Mouse (Mus musculus): ENCODE data around the gene Enoph1. TPM values are rescaled to one million over a fixed set of nuclear protein-coding genes. Genes with fewer than 3 reads are reported as not detected.

Enoph1 gene
- polyA plus RNA-seq, 1 experiment from 2014 or later: 57.6 TPM

DNA sequence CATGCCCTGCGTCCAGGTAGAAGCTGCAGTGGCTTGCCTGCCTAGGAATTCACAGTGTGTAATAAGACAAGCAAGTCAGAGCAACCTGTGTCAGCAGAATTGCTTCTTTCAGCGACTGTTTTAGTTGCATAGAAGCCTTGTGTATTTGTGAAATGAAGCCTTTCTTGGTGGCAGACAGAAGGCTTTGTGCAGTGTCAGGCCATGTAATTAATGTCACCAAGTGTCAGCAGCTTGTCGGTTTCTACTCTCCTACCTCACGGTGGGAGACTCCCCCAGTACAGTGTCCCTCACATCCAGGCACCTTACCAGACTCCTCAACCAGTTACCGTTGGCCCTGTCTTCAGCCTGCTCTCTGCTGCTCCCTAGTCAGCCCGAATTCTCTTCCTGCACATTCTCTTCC, 19.5 kb downstream of the Enoph1 start:
- Histone ChIP-seq H3K4me2 (replicated peaks) (no peak overlapping the region), H3K4me1 (peaks cover 38% of the 10 kb centered on the region), H3K9ac (replicated peaks) (no peak overlapping the region; the same call in 1 of the 2 replicates), H3K36me3 (peaks cover 42% of the 10 kb centered on the region), H3K27ac (replicated peaks) (peak overlapping the region; percentile 51), H3K9me3 (no peaks in the 10 kb centered on the region), H3K4me3 (no peak overlapping the region), H3K27me3 (no peaks in the 10 kb centered on the region)
- WGBS: 28% methylated on average over 6 of the region's 6 CpGs
- 0 out of 2 replicates have a peak, but pooled peaks have one; percentile 4 for ATAC-seq (replicated peaks)

DNA sequence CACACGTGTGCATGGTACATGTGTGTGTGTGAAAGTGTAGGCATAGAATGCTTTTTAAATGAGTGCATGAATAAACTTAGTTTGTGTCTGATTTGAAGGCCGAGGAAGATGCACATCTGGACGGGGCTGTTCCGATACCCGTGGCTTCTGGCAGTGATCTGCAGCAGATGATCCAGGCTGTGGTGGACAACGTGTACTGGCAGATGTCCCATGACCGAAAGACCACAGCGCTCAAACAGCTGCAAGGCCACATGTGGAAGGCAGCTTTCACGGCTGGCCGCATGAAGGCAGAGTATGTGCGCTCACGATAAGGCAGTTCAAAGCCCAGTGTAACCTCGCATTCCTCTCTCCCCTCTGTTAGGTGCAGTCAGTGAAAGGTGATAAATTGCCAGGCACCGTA, 21.1 kb downstream of the Enoph1 start:
- 95% methylated on average over 14 of the region's 14 CpGs for WGBS
- ATAC-seq (replicated peaks): no peak
- peaks cover 44% of the 10 kb centered on the region for H3K36me3 ChIP-seq

DNA sequence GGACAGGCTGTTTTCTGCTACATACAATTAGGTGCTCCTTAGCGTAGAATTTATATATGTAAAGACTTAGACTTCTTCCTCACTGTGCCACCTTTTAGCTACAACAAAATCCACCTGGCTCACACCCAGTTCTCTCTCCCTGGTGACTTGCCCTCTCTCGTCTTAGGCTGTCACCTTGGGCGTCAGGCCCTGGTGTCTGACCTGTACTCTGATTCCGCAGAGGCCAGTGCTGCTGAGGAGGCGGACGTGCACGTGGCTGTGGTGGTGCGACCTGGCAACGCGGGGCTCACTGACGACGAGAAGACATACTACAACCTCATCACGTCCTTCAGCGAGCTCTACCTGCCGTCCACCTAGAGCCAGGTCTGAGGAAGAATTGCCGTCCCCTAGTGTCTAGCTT, 27.8 kb downstream of the Enoph1 start:
- Histone ChIP-seq H3K9me3 (no peaks in the 10 kb centered on the region), H3K27ac (replicated peaks) (no peak overlapping the region), H3K36me3 (peaks cover 31% of the 10 kb centered on the region), H3K4me1 (peaks cover 6% of the 10 kb centered on the region), H3K27me3 (no peaks in the 10 kb centered on the region), H3K9ac (replicated peaks) (no peak overlapping the region), H3K4me2 (replicated peaks) (no peak overlapping the region), H3K4me3 (no peak overlapping the region)
- ATAC-seq (replicated peaks): no peak
- 90% methylated on average over 16 of the region's 16 CpGs for WGBS

More for the DNA sequence above, 21.1 kb downstream of the Enoph1 start:
- Histone ChIP-seq H3K9ac (replicated peaks) (no peak overlapping the region), H3K9me3 (no peaks in the 10 kb centered on the region), H3K27ac (replicated peaks) (no peak overlapping the region), H3K4me3 (no peak overlapping the region), H3K4me2 (replicated peaks) (no peak overlapping the region), H3K4me1 (peaks cover 27% of the 10 kb centered on the region), H3K27me3 (no peaks in the 10 kb centered on the region)

DNA sequence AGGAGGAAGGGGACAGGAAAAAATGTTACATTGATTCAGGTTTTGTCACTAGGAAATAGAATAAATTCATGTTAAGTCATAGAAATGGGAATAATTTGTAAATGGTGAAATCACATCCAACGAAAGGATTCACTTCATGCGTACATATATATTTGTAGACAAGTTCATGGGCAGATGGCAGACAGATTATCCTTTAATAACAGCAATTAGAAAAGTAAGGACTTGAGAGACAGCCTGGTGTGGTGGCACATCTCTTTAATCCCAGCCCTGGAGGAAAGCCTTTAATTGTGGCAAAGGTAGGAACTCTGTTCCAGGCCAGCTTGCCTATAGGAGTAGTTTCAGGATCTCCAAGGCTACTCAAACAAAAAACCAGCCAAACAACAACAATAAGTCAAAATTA, 29.7 kb downstream of the Enoph1 start:
- no peak overlapping the region for H3K4me2 ChIP-seq (replicated peaks)
- H3K4me1 ChIP-seq: peaks cover 6% of the 10 kb centered on the region
- H3K27me3 ChIP-seq: no peaks in the 10 kb centered on the region
- H3K9me3 ChIP-seq: no peaks in the 10 kb centered on the region
- ATAC-seq (replicated peaks): no peak
- 87% methylated on average over 2 of the region's 2 CpGs for WGBS
- no peak overlapping the region for H3K27ac ChIP-seq (replicated peaks)
- H3K36me3 ChIP-seq: peaks cover 13% of the 10 kb centered on the region; the same call in 1 of the 2 replicates
- H3K4me3 ChIP-seq: no peak overlapping the region
- H3K9ac ChIP-seq (replicated peaks): no peak overlapping the region

DNA sequence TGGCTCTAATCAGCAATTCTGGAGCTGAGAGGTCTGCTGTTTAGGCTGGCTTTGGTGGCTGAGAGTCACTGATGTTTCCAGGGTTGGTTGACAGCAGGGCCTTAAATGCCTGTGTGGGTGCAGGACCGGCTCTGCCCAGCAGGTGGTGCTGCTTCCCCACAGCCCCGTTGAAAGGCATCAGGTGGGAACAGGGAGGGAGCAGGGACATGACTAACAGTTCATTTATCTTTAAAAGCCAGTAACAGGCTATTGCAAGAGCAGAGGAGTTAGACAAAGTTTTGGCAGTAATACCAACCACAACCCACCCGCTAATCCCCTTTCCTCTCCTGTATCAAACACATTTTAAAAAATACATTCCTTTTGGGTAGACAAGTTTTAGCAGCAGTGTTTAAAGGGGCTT, 30.5 kb downstream of the Enoph1 start:
- H3K9me3 ChIP-seq: no peaks in the 10 kb centered on the region
- H3K9ac ChIP-seq (replicated peaks): no peak overlapping the region
- peaks cover 13% of the 10 kb centered on the region; the same call in 1 of the 2 replicates for H3K36me3 ChIP-seq
- H3K27ac ChIP-seq (replicated peaks): no peak overlapping the region
- WGBS: 27% methylated on average over 3 of the region's 3 CpGs
- H3K4me2 ChIP-seq (replicated peaks): no peak overlapping the region
- H3K4me1 ChIP-seq: peaks cover 6% of the 10 kb centered on the region
- peak; percentile 57 for ATAC-seq (replicated peaks)
- no peak overlapping the region for H3K4me3 ChIP-seq
- no peaks in the 10 kb centered on the region for H3K27me3 ChIP-seq

DNA sequence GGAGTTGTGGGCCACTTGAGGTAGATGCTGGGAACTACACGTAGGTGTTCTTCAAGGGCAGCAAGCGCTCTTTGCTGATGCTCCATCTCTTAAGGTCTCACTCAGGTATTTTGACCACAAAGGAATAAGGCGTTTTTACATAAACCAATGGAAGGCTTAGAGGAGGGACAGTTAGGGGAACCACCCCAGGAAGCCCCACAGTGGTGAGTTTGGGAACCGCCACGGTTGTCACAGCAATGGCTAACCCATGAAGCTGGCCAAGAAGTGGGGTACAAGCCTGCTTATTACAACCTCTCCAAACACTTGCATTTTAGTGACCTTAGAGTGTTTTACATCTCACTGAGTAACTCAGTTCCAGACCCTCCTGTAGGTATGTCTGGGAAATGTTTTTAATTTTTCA, 31.8 kb downstream of the Enoph1 start:
- H3K9ac ChIP-seq (replicated peaks): no peak overlapping the region
- peaks cover 6% of the 10 kb centered on the region for H3K4me1 ChIP-seq
- no peaks in the 10 kb centered on the region for H3K27me3 ChIP-seq
- H3K27ac ChIP-seq (replicated peaks): no peak overlapping the region
- peaks cover 13% of the 10 kb centered on the region; the same call in 1 of the 2 replicates for H3K36me3 ChIP-seq
- no peak overlapping the region for H3K4me2 ChIP-seq (replicated peaks)
- no peak overlapping the region for H3K4me3 ChIP-seq
- WGBS: 93% methylated on average over 5 of the region's 5 CpGs
- no peaks in the 10 kb centered on the region for H3K9me3 ChIP-seq
- ATAC-seq (replicated peaks): no peak

DNA sequence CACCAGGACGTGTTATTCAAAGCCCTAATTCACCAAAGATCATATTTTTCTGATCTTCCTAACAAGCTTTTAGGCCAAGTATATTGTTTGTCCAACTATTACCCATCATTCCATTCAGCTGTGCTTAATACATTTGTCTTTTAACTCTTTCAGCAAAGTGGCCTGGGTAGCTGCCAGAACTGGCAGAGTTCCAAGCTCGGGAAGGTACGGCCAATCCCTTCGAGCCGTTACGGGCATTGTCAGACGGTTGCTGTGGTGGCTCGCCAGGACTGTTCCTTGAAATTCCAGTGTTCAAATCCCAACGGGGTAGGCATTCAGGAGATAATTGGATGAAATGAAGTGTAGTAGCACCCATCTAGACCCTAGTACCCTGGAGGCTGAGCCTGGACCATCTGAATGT, 32.8 kb downstream of the Enoph1 start:
- H3K9me3 ChIP-seq: no peaks in the 10 kb centered on the region
- no peak for ATAC-seq (replicated peaks)
- H3K4me1 ChIP-seq: peaks cover 6% of the 10 kb centered on the region
- no peak overlapping the region for H3K4me3 ChIP-seq
- H3K27me3 ChIP-seq: no peaks in the 10 kb centered on the region
- H3K27ac ChIP-seq (replicated peaks): no peak overlapping the region
- 25% methylated on average over 9 of the region's 9 CpGs for WGBS
- H3K9ac ChIP-seq (replicated peaks): no peak overlapping the region
- H3K4me2 ChIP-seq (replicated peaks): no peak overlapping the region
- peaks cover 8% of the 10 kb centered on the region; the same call in 1 of the 2 replicates for H3K36me3 ChIP-seq

DNA sequence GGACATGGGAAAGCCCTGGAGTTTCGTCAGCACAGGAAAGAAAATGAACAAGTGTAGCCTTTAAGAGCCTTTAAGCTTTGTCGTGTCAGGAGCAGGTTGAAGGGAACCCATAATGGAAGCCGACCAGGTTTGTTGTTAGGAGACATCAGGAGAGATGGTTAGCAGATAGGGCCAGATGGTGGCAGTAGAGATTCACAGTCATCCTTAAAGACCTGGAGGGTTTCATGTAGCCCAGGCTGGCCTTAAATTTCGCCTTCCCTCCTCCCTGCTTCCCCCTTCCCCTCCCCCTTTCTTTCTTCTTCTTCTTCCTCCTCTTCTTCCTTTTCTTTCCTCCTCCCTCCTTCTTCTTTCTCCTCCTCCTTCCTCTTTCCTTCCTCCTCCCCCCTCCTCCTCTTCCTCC, 34.8 kb downstream of the Enoph1 start:
- no peak for ATAC-seq (replicated peaks)
- no peak overlapping the region for H3K4me2 ChIP-seq (replicated peaks)
- no peaks in the 10 kb centered on the region for H3K27me3 ChIP-seq
- H3K36me3 ChIP-seq: no peaks in the 10 kb centered on the region
- no peak overlapping the region for H3K4me3 ChIP-seq
- WGBS: 61% methylated on average over 4 of the region's 4 CpGs
- H3K27ac ChIP-seq (replicated peaks): no peak overlapping the region
- peaks cover 14% of the 10 kb centered on the region for H3K4me1 ChIP-seq
- no peaks in the 10 kb centered on the region for H3K9me3 ChIP-seq
- no peak overlapping the region for H3K9ac ChIP-seq (replicated peaks)

DNA sequence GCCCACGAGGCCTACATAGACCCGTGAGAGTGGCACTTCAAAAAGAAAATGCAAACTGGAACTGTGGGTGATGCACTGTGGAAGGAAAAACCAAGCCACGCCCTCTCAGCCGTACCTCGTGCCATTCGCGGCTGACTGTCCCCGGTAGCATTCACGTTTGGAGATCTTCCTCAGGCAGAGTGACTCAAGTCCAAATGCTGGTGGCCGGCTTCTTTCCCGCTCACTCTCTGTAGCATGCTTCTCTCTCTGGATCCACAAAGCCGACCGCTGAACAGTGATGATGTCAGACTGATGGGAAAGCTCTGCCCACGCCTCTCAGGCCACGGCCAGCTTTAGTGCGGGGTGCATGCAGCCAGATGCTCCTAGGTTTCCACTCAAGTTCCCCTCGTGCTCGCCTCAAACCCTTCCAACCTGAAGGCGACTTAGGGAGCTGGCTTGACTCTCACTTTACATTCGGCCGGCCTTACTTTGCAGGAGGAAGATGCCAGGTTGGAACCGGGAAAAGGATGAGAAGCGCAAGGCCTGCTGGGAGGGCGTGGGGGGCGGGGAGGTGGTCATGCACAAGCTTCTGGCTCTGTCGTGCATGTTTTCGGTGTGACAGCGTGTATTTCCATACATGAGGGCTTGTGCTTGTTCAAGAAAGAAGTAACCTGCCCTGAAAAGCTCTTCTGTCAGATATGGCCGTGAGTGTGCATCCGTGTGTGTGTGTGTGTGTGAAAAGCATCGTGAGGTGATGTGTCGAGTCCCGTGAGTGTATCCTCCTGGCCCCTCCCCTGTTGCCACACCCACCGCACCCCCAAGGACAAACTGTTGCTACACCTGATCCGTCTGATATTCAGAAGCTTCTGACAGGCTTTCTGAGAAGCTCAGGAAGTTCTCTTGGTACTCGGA, 39.5 kb downstream of the Enoph1 start:
- Histone ChIP-seq H3K36me3 (no peaks in the 10 kb centered on the region), H3K4me1 (peaks cover 19% of the 10 kb centered on the region), H3K4me3 (peak overlapping the region; percentile 20), H3K9me3 (no peaks in the 10 kb centered on the region), H3K9ac (replicated peaks) (peak overlapping the region; percentile 24; the same call in 1 of the 2 replicates), H3K27ac (replicated peaks) (no peak overlapping the region), H3K27me3 (no peaks in the 10 kb centered on the region), H3K4me2 (replicated peaks) (peak overlapping the region; percentile 40)
- 34% methylated on average over 36 of the region's 36 CpGs for WGBS
- ATAC-seq (replicated peaks): peak; percentile 24; the same call in 1 of the 2 replicates

DNA sequence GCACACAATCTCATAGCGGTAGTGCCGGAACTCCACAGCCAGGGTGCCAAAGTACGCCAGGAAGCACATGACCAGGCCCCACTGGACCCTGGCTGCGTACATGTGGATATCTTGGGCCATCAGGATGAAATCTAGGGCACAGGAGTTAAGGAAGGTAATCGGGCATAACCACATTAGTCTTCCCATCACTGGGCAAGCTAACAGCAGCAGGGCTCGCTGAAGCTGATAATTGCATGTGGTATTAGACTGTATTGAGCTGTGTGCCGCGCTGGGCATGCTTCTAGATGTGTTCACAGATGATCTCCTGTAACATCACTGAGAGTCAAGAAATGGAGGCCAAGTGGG, 40.1 kb downstream of the Enoph1 start:
- no peak for ATAC-seq (replicated peaks)
- H3K4me1 ChIP-seq: peaks cover 24% of the 10 kb centered on the region
- WGBS: 74% methylated on average over 8 of the region's 8 CpGs
- no peaks in the 10 kb centered on the region for H3K9me3 ChIP-seq
- no peak overlapping the region for H3K9ac ChIP-seq (replicated peaks)
- H3K27ac ChIP-seq (replicated peaks): no peak overlapping the region
- H3K4me2 ChIP-seq (replicated peaks): peak overlapping the region; percentile 40; the same call in 1 of the 2 replicates
- H3K36me3 ChIP-seq: no peaks in the 10 kb centered on the region
- no peaks in the 10 kb centered on the region for H3K27me3 ChIP-seq
- no peak overlapping the region for H3K4me3 ChIP-seq

DNA sequence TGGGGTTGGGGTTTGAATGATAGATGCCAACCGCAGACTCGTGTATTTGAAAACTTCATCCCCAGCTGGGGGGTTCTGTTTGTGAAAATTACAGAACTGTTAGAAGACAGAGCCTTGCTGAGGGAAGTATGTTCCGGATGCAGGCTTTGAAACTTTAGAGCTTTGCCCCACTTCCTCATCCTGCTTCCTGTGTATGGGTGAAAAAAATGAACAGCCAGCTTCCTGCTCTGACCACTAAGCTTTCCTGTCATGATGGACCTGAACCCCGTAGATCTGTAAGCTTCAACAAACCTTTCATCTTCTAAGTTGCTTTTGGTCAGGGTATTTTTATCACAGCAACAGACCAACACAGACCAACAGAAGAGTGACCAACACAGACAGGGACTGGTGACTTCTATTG, 42.2 kb downstream of the Enoph1 start:
- peaks cover 35% of the 10 kb centered on the region for H3K4me1 ChIP-seq
- no peak for ATAC-seq (replicated peaks)
- no peaks in the 10 kb centered on the region for H3K36me3 ChIP-seq

DNA sequence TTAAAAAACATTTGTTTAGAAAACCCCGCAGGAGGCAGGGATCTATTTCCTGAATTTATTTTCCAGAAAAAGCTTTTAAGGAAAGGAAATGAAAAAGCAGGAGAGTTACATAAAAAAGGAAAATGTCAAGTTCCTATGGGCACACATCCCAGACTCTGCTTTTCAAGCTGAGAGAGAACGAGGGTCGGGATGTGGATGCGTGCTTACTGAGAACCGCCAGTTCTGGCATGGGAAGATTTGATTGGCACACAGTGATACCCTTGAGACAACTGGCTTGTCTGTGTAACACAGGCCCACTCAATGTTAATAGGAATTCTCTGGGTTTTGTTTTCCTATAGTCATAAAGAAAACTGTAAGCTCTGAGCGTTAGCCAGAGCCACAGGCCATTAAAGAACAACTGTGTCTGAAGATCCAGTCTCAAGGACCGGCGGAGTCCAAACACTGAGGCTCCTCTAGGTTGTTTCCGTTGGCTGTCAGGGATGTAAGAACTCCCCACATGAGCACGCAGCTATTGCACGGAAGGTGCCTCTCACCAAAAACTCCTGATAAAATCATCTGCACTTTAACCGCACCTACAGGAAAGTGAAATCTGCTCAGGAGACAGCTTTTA, 44.3 kb downstream of the Enoph1 start:
- Histone ChIP-seq H3K9ac (replicated peaks) (no peak overlapping the region), H3K4me2 (replicated peaks) (no peak overlapping the region), H3K36me3 (no peaks in the 10 kb centered on the region), H3K27ac (replicated peaks) (peak overlapping the region; percentile 79), H3K9me3 (no peaks in the 10 kb centered on the region), H3K4me1 (peaks cover 32% of the 10 kb centered on the region), H3K27me3 (no peaks in the 10 kb centered on the region), H3K4me3 (no peak overlapping the region)
- 37% methylated on average over 12 of the region's 12 CpGs for WGBS
- no peak for ATAC-seq (replicated peaks)

More for the DNA sequence above, 42.2 kb downstream of the Enoph1 start:
- WGBS: 89% methylated on average over 4 of the region's 4 CpGs
- Histone ChIP-seq H3K9ac (replicated peaks) (no peak overlapping the region), H3K4me3 (no peak overlapping the region), H3K4me2 (replicated peaks) (no peak overlapping the region), H3K27ac (replicated peaks) (no peak overlapping the region), H3K9me3 (no peaks in the 10 kb centered on the region), H3K27me3 (no peaks in the 10 kb centered on the region)
